Mouse (Mus musculus): ENCODE results near the gene Olfr809.

Gene Olfr809

GRCm38 (mm10) chr10:129774338-129774737 is at the start of gene Olfr809:
TSS of gene Olfr809 (plus strand) at chr10:129774638.
- in situ Hi-C loops (cut with MboI; ENCODE audit: low sequenced_read_pairs), result no loop called here

- in situ Hi-C loops (cut with MboI; ENCODE audit: low sequenced_read_pairs), result no loop called here
These were observed 45.2 kb upstream of the Olfr809 start, which contains the start of gene Olfr805 for GRCm38 (mm10) chr10:129729275-129729674. TSS of gene Olfr805 (minus strand) at chr10:129729375.

GRCm38 (mm10) chr10:129741821-129742220 is 32.6 kb upstream of the Olfr809 start, which contains the start of gene Olfr806:
TSS of gene Olfr806 (minus strand) at chr10:129741921.
- in situ Hi-C loops (cut with MboI; ENCODE audit: low sequenced_read_pairs), result no loop called here

DNA sequence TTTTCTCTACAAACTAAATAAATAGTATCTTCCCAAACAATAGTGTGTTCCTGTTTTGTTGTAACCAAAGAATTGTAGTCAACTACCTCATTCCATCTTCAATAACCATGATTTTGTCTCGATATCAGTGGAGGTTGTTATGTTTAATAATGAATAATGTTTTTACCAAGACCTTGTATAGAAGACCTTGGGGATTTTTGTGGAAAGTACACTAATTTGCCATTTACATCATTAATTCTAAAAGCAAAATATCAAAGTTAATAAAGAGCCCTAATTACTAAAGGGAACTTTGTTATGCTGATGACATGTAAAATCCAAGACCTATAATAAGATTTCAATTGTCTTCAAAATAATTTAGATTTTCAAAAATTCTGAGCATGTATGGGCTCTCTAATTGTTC is 16.7 kb upstream of the Olfr809 start, which contains the start of gene Olfr807:
Olfr807 (minus strand) TSS at position 101 of the 400 bp plus-strand sequence.
- in situ Hi-C loops (cut with MboI; ENCODE audit: low sequenced_read_pairs), result no loop called here

- in situ Hi-C loops (cut with MboI; ENCODE audit: low sequenced_read_pairs), result no loop called here
These were observed 9.3 kb upstream of the Olfr809 start, which contains the start of gene Olfr808 for GRCm38 (mm10) chr10:129765182-129765581. TSS of gene Olfr808 (plus strand) at chr10:129765482.

DNA sequence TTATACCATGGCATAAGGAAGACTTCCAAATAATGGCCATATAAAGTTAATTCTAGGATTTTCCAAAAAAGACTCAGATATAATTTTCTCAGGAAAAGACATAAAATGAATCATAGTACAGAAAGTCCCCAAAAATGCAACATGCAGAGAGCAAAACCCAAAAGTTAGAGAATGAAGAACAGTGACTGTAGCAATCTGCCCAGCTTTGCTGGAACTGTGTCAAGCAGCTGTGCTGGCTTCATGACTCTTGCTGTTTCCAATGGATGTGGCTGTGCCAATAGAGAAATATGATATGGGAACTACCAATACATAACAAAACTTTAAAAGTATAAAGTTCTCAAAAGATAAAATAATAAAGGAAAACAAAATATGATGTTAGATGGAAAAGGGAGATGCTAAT is 3.7 kb downstream of the Olfr809 start:
- in situ Hi-C loops (cut with MboI; ENCODE audit: low sequenced_read_pairs), result no loop called here

GRCm38 (mm10) chr10:129794817-129795216 is 20.4 kb downstream of the Olfr809 start, which contains the start of gene Olfr810:
TSS of gene Olfr810 (minus strand) at chr10:129794917.
- in situ Hi-C loops (cut with MboI; ENCODE audit: low sequenced_read_pairs), result no loop called here

- in situ Hi-C loops (cut with MboI; ENCODE audit: low sequenced_read_pairs), result no loop called here
These were observed 29.9 kb downstream of the Olfr809 start, which contains the start of gene Olfr811 for GRCm38 (mm10) chr10:129804296-129804695. TSS of gene Olfr811 (minus strand) at chr10:129804396.
